Mouse (Mus musculus): ENCODE data around the gene Cers3. TPM values are rescaled to one million over a fixed set of nuclear protein-coding genes. Genes with fewer than 3 reads are reported as not detected.

Cers3 gene
- polyA plus RNA-seq, 1 experiment from 2014 or later = 11.2 TPM

GRCm38 (mm10) chr7:66737418-66737817 is 5.9 kb upstream of the Cers3 start:
- H3K9me3 ChIP-seq = no peaks in the 10 kb centered on the region
- 82% methylated on average over 4 of the region's 4 CpGs for WGBS
- no peaks in the 10 kb centered on the region for H3K36me3 ChIP-seq
- H3K27me3 ChIP-seq (replicated peaks) = no peaks in the 10 kb centered on the region
- no peak for ATAC-seq (ENCODE audit: insufficient read depth, low FRiP score, low read depth)
- H3K4me1 ChIP-seq = 0 out of 2 replicates have a peak, but pooled peaks cover 5% of the 10 kb centered on the region
- H3K4me2 ChIP-seq = no peak overlapping the region
- no peak overlapping the region for H3K27ac ChIP-seq
- no peak overlapping the region for H3K9ac ChIP-seq
- no peak overlapping the region for H3K4me3 ChIP-seq (replicated peaks)

GRCm38 (mm10) chr7:66741008-66741407 is 2.3 kb upstream of the Cers3 start:
- WGBS = 75% methylated on average over 5 of the region's 5 CpGs
- Histone ChIP-seq H3K27me3 (replicated peaks) (no peaks in the 10 kb centered on the region), H3K36me3 (no peaks in the 10 kb centered on the region), H3K4me1 (0 out of 2 replicates have a peak, but pooled peaks cover 5% of the 10 kb centered on the region), H3K9ac (no peak overlapping the region), H3K4me3 (replicated peaks) (no peak overlapping the region), H3K4me2 (no peak overlapping the region), H3K9me3 (no peaks in the 10 kb centered on the region), H3K27ac (no peak overlapping the region)
- ATAC-seq (ENCODE audit: insufficient read depth, low FRiP score, low read depth) = no peak

GRCm38 (mm10) chr7:66741412-66741811 is 1.9 kb upstream of the Cers3 start:
- no peaks in the 10 kb centered on the region for H3K36me3 ChIP-seq
- H3K4me3 ChIP-seq (replicated peaks) = no peak overlapping the region
- no peak for ATAC-seq (ENCODE audit: insufficient read depth, low FRiP score, low read depth)
- 79% methylated on average over 8 of the region's 8 CpGs for WGBS
- no peak overlapping the region for H3K4me2 ChIP-seq
- no peak overlapping the region for H3K27ac ChIP-seq
- no peak overlapping the region for H3K9ac ChIP-seq
- 0 out of 2 replicates have a peak, but pooled peaks cover 5% of the 10 kb centered on the region for H3K4me1 ChIP-seq
- H3K9me3 ChIP-seq = no peaks in the 10 kb centered on the region
- no peaks in the 10 kb centered on the region for H3K27me3 ChIP-seq (replicated peaks)

GRCm38 (mm10) chr7:66746972-66747371 is 3.7 kb downstream of the Cers3 start:
- no peak overlapping the region for H3K4me2 ChIP-seq
- ATAC-seq (ENCODE audit: insufficient read depth, low FRiP score, low read depth) = no peak
- H3K9me3 ChIP-seq = no peaks in the 10 kb centered on the region
- H3K36me3 ChIP-seq = no peaks in the 10 kb centered on the region
- H3K27me3 ChIP-seq (replicated peaks) = no peaks in the 10 kb centered on the region
- H3K27ac ChIP-seq = no peak overlapping the region
- no peaks in the 10 kb centered on the region for H3K4me1 ChIP-seq
- no peak overlapping the region for H3K4me3 ChIP-seq (replicated peaks)
- no peak overlapping the region for H3K9ac ChIP-seq
- 68% methylated on average over 7 of the region's 7 CpGs for WGBS

GRCm38 (mm10) chr7:66749998-66750397 is 6.7 kb downstream of the Cers3 start:
- Histone ChIP-seq H3K27ac (no peak overlapping the region), H3K36me3 (no peaks in the 10 kb centered on the region), H3K4me1 (no peaks in the 10 kb centered on the region), H3K4me2 (no peak overlapping the region), H3K9me3 (no peaks in the 10 kb centered on the region), H3K9ac (no peak overlapping the region), H3K27me3 (replicated peaks) (no peaks in the 10 kb centered on the region), H3K4me3 (replicated peaks) (no peak overlapping the region)
- WGBS = 44% methylated on average over 1 of the region's 1 CpGs
- ATAC-seq (ENCODE audit: insufficient read depth, low FRiP score, low read depth) = no peak

- Histone ChIP-seq H3K9me3 (no peaks in the 10 kb centered on the region), H3K36me3 (no peaks in the 10 kb centered on the region), H3K4me2 (no peak overlapping the region), H3K9ac (no peak overlapping the region), H3K27ac (peak overlapping the region; percentile 16; the same call in 1 of the 2 replicates), H3K4me1 (no peaks in the 10 kb centered on the region), H3K27me3 (replicated peaks) (no peaks in the 10 kb centered on the region), H3K4me3 (replicated peaks) (no peak overlapping the region)
- 76% methylated on average over 8 of the region's 8 CpGs for WGBS
- 0 out of 2 replicates have a peak, but pooled peaks have one; percentile 18 for ATAC-seq (ENCODE audit: insufficient read depth, low FRiP score, low read depth)
Observed at GRCm38 (mm10) chr7:66753816-66754215, 10.5 kb downstream of the Cers3 start.

GRCm38 (mm10) chr7:66755611-66756010 is 12.3 kb downstream of the Cers3 start:
- 0 out of 2 replicates have a peak overlapping the region, but pooled peaks have one; percentile 13 for H3K27ac ChIP-seq
- no peaks in the 10 kb centered on the region for H3K9me3 ChIP-seq
- no peak overlapping the region for H3K4me2 ChIP-seq
- no peaks in the 10 kb centered on the region for H3K4me1 ChIP-seq
- no peaks in the 10 kb centered on the region for H3K36me3 ChIP-seq
- 67% methylated on average over 7 of the region's 7 CpGs for WGBS
- H3K27me3 ChIP-seq (replicated peaks) = no peaks in the 10 kb centered on the region
- no peak for ATAC-seq (ENCODE audit: insufficient read depth, low FRiP score, low read depth)
- H3K9ac ChIP-seq = no peak overlapping the region
- no peak overlapping the region for H3K4me3 ChIP-seq (replicated peaks)

- Histone ChIP-seq H3K9me3 (no peaks in the 10 kb centered on the region), H3K36me3 (no peaks in the 10 kb centered on the region), H3K27ac (no peak overlapping the region), H3K27me3 (replicated peaks) (no peaks in the 10 kb centered on the region), H3K4me1 (no peaks in the 10 kb centered on the region; the same call in 1 of the 2 replicates), H3K9ac (no peak overlapping the region), H3K4me3 (replicated peaks) (no peak overlapping the region), H3K4me2 (no peak overlapping the region)
- WGBS = 36% methylated on average over 5 of the region's 5 CpGs
- no peak for ATAC-seq (ENCODE audit: insufficient read depth, low FRiP score, low read depth)
Observed at GRCm38 (mm10) chr7:66769902-66770301, 26.6 kb downstream of the Cers3 start.

- Histone ChIP-seq H3K36me3 (no peaks in the 10 kb centered on the region), H3K4me2 (no peak overlapping the region), H3K9me3 (no peaks in the 10 kb centered on the region), H3K9ac (no peak overlapping the region), H3K27ac (no peak overlapping the region), H3K4me1 (no peaks in the 10 kb centered on the region; the same call in 1 of the 2 replicates), H3K4me3 (replicated peaks) (no peak overlapping the region), H3K27me3 (replicated peaks) (no peaks in the 10 kb centered on the region)
- WGBS = 52% methylated on average over 3 of the region's 3 CpGs
- no peak for ATAC-seq (ENCODE audit: insufficient read depth, low FRiP score, low read depth)
Observed at GRCm38 (mm10) chr7:66770706-66771105, 27.4 kb downstream of the Cers3 start.

GRCm38 (mm10) chr7:66771252-66771651 is 27.9 kb downstream of the Cers3 start:
- WGBS = 73% methylated on average over 6 of the region's 6 CpGs
- no peak overlapping the region for H3K9ac ChIP-seq
- no peaks in the 10 kb centered on the region for H3K36me3 ChIP-seq
- no peaks in the 10 kb centered on the region for H3K9me3 ChIP-seq
- H3K4me2 ChIP-seq = no peak overlapping the region
- no peak overlapping the region for H3K27ac ChIP-seq
- no peaks in the 10 kb centered on the region; the same call in 1 of the 2 replicates for H3K4me1 ChIP-seq
- no peaks in the 10 kb centered on the region for H3K27me3 ChIP-seq (replicated peaks)
- ATAC-seq (ENCODE audit: insufficient read depth, low FRiP score, low read depth) = no peak
- H3K4me3 ChIP-seq (replicated peaks) = no peak overlapping the region

- Histone ChIP-seq H3K36me3 (no peaks in the 10 kb centered on the region), H3K4me1 (peaks cover 4% of the 10 kb centered on the region), H3K27ac (peak overlapping the region; percentile 41; the same call in 1 of the 2 replicates), H3K4me3 (replicated peaks) (no peak overlapping the region), H3K9ac (no peak overlapping the region), H3K9me3 (no peaks in the 10 kb centered on the region), H3K27me3 (replicated peaks) (no peaks in the 10 kb centered on the region), H3K4me2 (no peak overlapping the region)
- ATAC-seq (ENCODE audit: insufficient read depth, low FRiP score, low read depth) = no peak
- WGBS = 16% methylated on average over 2 of the region's 2 CpGs
Observed at GRCm38 (mm10) chr7:66779411-66779810, 36.1 kb downstream of the Cers3 start.

- Histone ChIP-seq H3K27me3 (replicated peaks) (no peaks in the 10 kb centered on the region), H3K4me1 (peaks cover 4% of the 10 kb centered on the region), H3K4me2 (no peak overlapping the region), H3K9me3 (no peaks in the 10 kb centered on the region), H3K9ac (no peak overlapping the region), H3K27ac (peak overlapping the region; percentile 61; the same call in 1 of the 2 replicates), H3K4me3 (replicated peaks) (no peak overlapping the region), H3K36me3 (no peaks in the 10 kb centered on the region)
- WGBS = 45% methylated on average over 10 of the region's 10 CpGs
- peak; percentile 92 for ATAC-seq (ENCODE audit: insufficient read depth, low FRiP score, low read depth)
Observed at GRCm38 (mm10) chr7:66779944-66780942, 36.9 kb downstream of the Cers3 start.

All from stomach, embryonic 15.5 days (tissue).